Mouse (Mus musculus) T-cell, adult 2 months (primary cell): ENCODE results near the gene Ncmap.
"Not testable (repeated sequence)": the region's sequence is repeated elsewhere in the genome, so short reads cannot be mapped to it uniquely, and the experiment has no call there.

Source experiments
- DNase-seq: peaks from one replicate; pipeline ENCODE4 v3.0.0; 2022; ENCODE audit warnings: low spot score

The Ncmap gene

GRCm38 (mm10) chr4:135401881-135402280 is 3.9 kb upstream of the Ncmap start:
- no peak for DNase-seq

GRCm38 (mm10) chr4:135397551-135397950 is 476 bp downstream of the Ncmap start:
- no peak for DNase-seq

GRCm38 (mm10) chr4:135396303-135396702 is 1.7 kb downstream of the Ncmap start:
- DNase-seq: no peak

- DNase-seq: no peak
These were observed 2.7 kb downstream of the Ncmap start for GRCm38 (mm10) chr4:135395375-135395774.

- DNase-seq: no peak
These were observed 3.4 kb downstream of the Ncmap start for GRCm38 (mm10) chr4:135394666-135395065.

GRCm38 (mm10) chr4:135393381-135393780 is 4.6 kb downstream of the Ncmap start:
- no peak for DNase-seq

GRCm38 (mm10) chr4:135392801-135393200 is 5.2 kb downstream of the Ncmap start:
- DNase-seq: no peak

- no peak for DNase-seq
These were observed 7.0 kb downstream of the Ncmap start for GRCm38 (mm10) chr4:135391014-135391413.

- DNase-seq: no peak
These were observed 12.4 kb downstream of the Ncmap start for GRCm38 (mm10) chr4:135385614-135386013.

- peak; percentile 65 for DNase-seq
These were observed 15.7 kb downstream of the Ncmap start for GRCm38 (mm10) chr4:135382316-135382715.

GRCm38 (mm10) chr4:135381355-135381754 is 16.7 kb downstream of the Ncmap start:
- DNase-seq: no peak

GRCm38 (mm10) chr4:135377241-135377640 is 20.8 kb downstream of the Ncmap start:
- no peak for DNase-seq

- no peak for DNase-seq
These were observed 22.6 kb downstream of the Ncmap start for GRCm38 (mm10) chr4:135375444-135375843.

GRCm38 (mm10) chr4:135373299-135373698 is 24.7 kb downstream of the Ncmap start:
- no peak for DNase-seq

- no peak for DNase-seq
These were observed 27.7 kb downstream of the Ncmap start for GRCm38 (mm10) chr4:135370372-135370771.

GRCm38 (mm10) chr4:135362828-135363227 is 35.2 kb downstream of the Ncmap start:
- no peak for DNase-seq

GRCm38 (mm10) chr4:135361722-135362121 is 36.3 kb downstream of the Ncmap start:
- no peak for DNase-seq

- peak; percentile 50 for DNase-seq
These were observed 39.3 kb downstream of the Ncmap start for GRCm38 (mm10) chr4:135358736-135359135.

- no peak for DNase-seq
These were observed 40.7 kb downstream of the Ncmap start for GRCm38 (mm10) chr4:135357221-135357920.

GRCm38 (mm10) chr4:135355886-135356550 is 42.0 kb downstream of the Ncmap start:
- DNase-seq: no peak

- not testable (repeated sequence) for DNase-seq
These were observed 43.3 kb downstream of the Ncmap start for GRCm38 (mm10) chr4:135354751-135355150.

GRCm38 (mm10) chr4:135353794-135354450 is 44.1 kb downstream of the Ncmap start:
- DNase-seq: peak; percentile 26
